Mouse (Mus musculus) lung, adult 2 months (tissue): ENCODE results near the gene Ipo9.
"Not testable (repeated sequence)": the region's sequence is repeated elsewhere in the genome, so short reads cannot be mapped to it uniquely, and the experiment has no call there.

Source experiments
- CTCF ChIP-seq: fragments of 200-500 bp; IDR thresholded peaks from 2 replicates; pipeline ENCODE4 v1.5.1; 2011; ENCODE audit warnings: mild to moderate bottlenecking, low read length, control low read depth; ENCODE audit not compliant: insufficient read depth
- POLR2A ChIP-seq: fragments of 200-500 bp; IDR thresholded peaks from 2 replicates; pipeline ENCODE4 v1.6.1; 2011; ENCODE audit warnings: low read depth, mild to moderate bottlenecking, control low read depth, low read length, borderline replicate concordance; ENCODE audit errors: extremely low read depth

GRCm38 (mm10) chr1:135381560-135381959 lies 48.7 kb downstream of the Ipo9 start:
- not testable (repeated sequence) for TF ChIP-seq POLR2A, CTCF
